ENCODE assay signal across 8 mouse cellular contexts in genomic region chr15:102366733-102367344, GRCm38 (mm10). TPM values are rescaled to one million over a fixed set of nuclear protein-coding genes. Genes with fewer than 3 reads are reported as not detected.
DNase-seq lines count a peak whose midpoint lies in the region; ATAC-seq and TF ChIP-seq lines count a peak whose summit lies in the region.

TSS of gene Sp7 (minus strand) at chr15:102367182.

- H3K27ac ChIP-seq in heart, embryonic 12.5 days (ENCODE audit: poor library complexity, severe bottlenecking): no peak within 1 kb of the TSS
- H3K27ac ChIP-seq in hindbrain, embryonic 14.5 days: peak within 1 kb of the TSS; percentile 20; the same call in 1 of the 2 replicates
- H3K27ac ChIP-seq in midbrain, embryonic 15.5 days: no peak within 1 kb of the TSS

- peak within 1 kb of the TSS; percentile 69 for H3K4me2 ChIP-seq in heart, embryonic 12.5 days
- peak within 1 kb of the TSS; percentile 53 for H3K4me2 ChIP-seq in hindbrain, embryonic 14.5 days (replicated peaks)
- H3K4me2 ChIP-seq in midbrain, embryonic 15.5 days: peak within 1 kb of the TSS; percentile 52

- no peak for ATAC-seq in heart, embryonic 12.5 days (ENCODE audit: insufficient number of reproducible peaks, low FRiP score)
- ATAC-seq in hindbrain, embryonic 14.5 days (ENCODE audit: low FRiP score): 0 out of 2 replicates have a peak, but pooled peaks have one; percentile 43
- ATAC-seq in midbrain, embryonic 15.5 days (replicated peaks): no peak

- peaks cover 64% of the 10 kb centered on the region for H3K27me3 ChIP-seq in heart, embryonic 12.5 days (replicated peaks)
- peaks cover 4% of the 10 kb centered on the region; the same call in 1 of the 2 replicates for H3K27me3 ChIP-seq in hindbrain, embryonic 14.5 days (ENCODE audit: control insufficient read depth, insufficient read depth, low read length)
- peaks cover 24% of the 10 kb centered on the region for H3K27me3 ChIP-seq in midbrain, embryonic 15.5 days (replicated peaks)

- peaks cover 36% of the 10 kb centered on the region for H3K4me1 ChIP-seq in heart, embryonic 12.5 days (replicated peaks)
- H3K4me1 ChIP-seq in hindbrain, embryonic 14.5 days (replicated peaks; ENCODE audit: control insufficient read depth, insufficient read depth, low read length): peaks cover 7% of the 10 kb centered on the region; the same call in 1 of the 2 replicates
- peaks cover 15% of the 10 kb centered on the region for H3K4me1 ChIP-seq in midbrain, embryonic 15.5 days

- no peaks in the 10 kb centered on the region for H3K36me3 ChIP-seq in heart, embryonic 12.5 days
- H3K36me3 ChIP-seq in hindbrain, embryonic 14.5 days (replicated peaks; ENCODE audit: control insufficient read depth, insufficient read depth): no peaks in the 10 kb centered on the region
- H3K36me3 ChIP-seq in midbrain, embryonic 15.5 days (replicated peaks): no peaks in the 10 kb centered on the region

- H3K9ac ChIP-seq in heart, embryonic 12.5 days: peak within 1 kb of the TSS; percentile 44
- H3K9ac ChIP-seq in hindbrain, embryonic 14.5 days: peak within 1 kb of the TSS; percentile 54
- H3K9ac ChIP-seq in midbrain, embryonic 15.5 days: 0 out of 2 replicates have a peak within 1 kb of the TSS, but pooled peaks have one; percentile 25

- TF ChIP-seq CTCF in brain, embryonic 14.5 days (IDR thresholded peaks at IDR 0.05; ENCODE audit: borderline replicate concordance, extremely low read depth, insufficient read depth, insufficient read length): no peak

- no peak for TF ChIP-seq POLR2A in brain, embryonic 14.5 days (IDR thresholded peaks at IDR 0.05; ENCODE audit: borderline replicate concordance, extremely low read depth, insufficient read depth, insufficient read length, poor library complexity, severe bottlenecking)

- no peaks in the 10 kb centered on the region for H3K9me3 ChIP-seq in heart, embryonic 12.5 days (replicated peaks)
- no peaks in the 10 kb centered on the region for H3K9me3 ChIP-seq in hindbrain, embryonic 14.5 days (ENCODE audit: control insufficient read depth, low read length)
- no peaks in the 10 kb centered on the region for H3K9me3 ChIP-seq in midbrain, embryonic 15.5 days

- DNase-seq in heart, adult 11 months: no peak
- peak; percentile 71 for DNase-seq in brain, embryonic 14.5 days (ENCODE audit: low read depth)
- peak; percentile 38 for DNase-seq in hindbrain, embryonic 14.5 days (ENCODE audit: low spot score)
- DNase-seq in left cerebral cortex, adult 11 months (ENCODE audit: low spot score): no peak
- no peak for DNase-seq in urinary bladder, adult 2 months (ENCODE audit: low spot score)
- no peak for DNase-seq in cerebellum, adult 11 months

- WGBS in heart, embryonic 12.5 days: 9% methylated on average over 15 of the region's 15 CpGs
- 4% methylated on average over 15 of the region's 15 CpGs for WGBS in hindbrain, embryonic 14.5 days
- WGBS in midbrain, embryonic 15.5 days: 6% methylated on average over 15 of the region's 15 CpGs

- H3K4me3 ChIP-seq in heart, embryonic 12.5 days: peak within 1 kb of the TSS; percentile 33
- peak within 1 kb of the TSS; percentile 27 for H3K4me3 ChIP-seq in hindbrain, embryonic 14.5 days (replicated peaks; ENCODE audit: low read length)
- H3K4me3 ChIP-seq in midbrain, embryonic 15.5 days: peak within 1 kb of the TSS; percentile 27

RNA-seq across cellular contexts. Expression of gene Sp7, which starts in this region (rescaled TPM):
- polyA plus RNA-seq in heart, embryonic 12.5 days (2016; fragmentation: Nextera tagmentation; extraction: Ambion mirVana): 0.34 and 0.58 TPM in 2 replicates
- polyA plus RNA-seq in brain, embryonic 14.5 days (2012; rRNA removed): 0.69 and 4.1 TPM in 2 replicates
- polyA plus RNA-seq in hindbrain, embryonic 14.5 days (2014; fragmentation: Nextera tagmentation; extraction: Ambion mirVana): 0.64 and 0.82 TPM in 2 replicates
- 0.09 and 0.26 TPM in 2 replicates for polyA plus RNA-seq in midbrain, embryonic 15.5 days (2015; fragmentation: Nextera tagmentation; extraction: Ambion mirVana)
- polyA plus RNA-seq in urinary bladder, adult 2 months (2012; rRNA removed): 0.15 and 0.21 TPM in 2 replicates

Comparison
In these comparisons a context has a peak if more than half of its experiments do, and no peak if none do; other contexts are left out.
1. Peak in DNase-seq, ATAC-seq, H3K4me3 ChIP-seq, H3K27ac ChIP-seq, H3K9ac ChIP-seq and H3K4me2 ChIP-seq in hindbrain, embryonic 14.5 days; RNA of the gene not detected or under 1 TPM.